Mouse (Mus musculus) cerebral cortex, adult 2 months (tissue): ENCODE results near the gene Chrnb2.

Experiments
- WGBS: fragments of 180-500 bp; shearing (Covaris S2); methylation state at CpG from one replicate; pipeline ENCODE4 v1.1.7; 2018; 5-methylcytosine and 5-hydroxymethylcytosine counted together

The Chrnb2 gene

DNA sequence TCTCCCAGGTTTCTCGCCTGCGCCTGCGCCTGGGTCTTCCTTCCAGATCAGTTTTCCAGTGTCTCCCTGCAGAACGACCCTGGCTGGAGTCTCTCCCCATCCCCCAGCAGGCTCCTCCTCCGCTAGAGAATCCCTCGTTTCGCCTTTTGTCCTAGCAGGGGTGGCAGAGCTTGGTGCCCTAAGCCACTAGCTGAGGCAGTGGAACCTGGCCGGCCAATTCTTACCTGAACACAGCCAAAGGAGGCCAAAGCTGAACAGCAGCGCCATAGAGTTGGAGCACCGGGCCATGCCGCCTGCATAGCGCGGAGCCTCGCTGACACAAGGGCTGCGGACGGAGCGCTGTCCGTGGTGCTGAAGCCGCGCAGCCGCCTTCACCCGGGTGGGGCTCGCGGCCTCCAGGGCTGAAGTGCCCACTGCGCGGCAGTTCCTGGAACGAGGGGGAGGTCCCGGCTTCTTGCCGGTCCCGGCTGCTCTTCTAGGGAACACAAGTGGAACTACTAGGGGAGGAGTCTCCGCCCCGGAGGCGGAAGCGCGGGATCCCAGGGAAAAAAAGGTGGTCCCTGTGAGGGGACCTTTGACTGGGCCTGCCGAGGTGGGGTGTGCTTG, at the start of gene Chrnb2:
Chrnb2 (minus strand) TSS at position 514 of the 606 bp plus-strand sequence.
- under 1% methylated on average over 36 of the region's 36 CpGs for WGBS

DNA sequence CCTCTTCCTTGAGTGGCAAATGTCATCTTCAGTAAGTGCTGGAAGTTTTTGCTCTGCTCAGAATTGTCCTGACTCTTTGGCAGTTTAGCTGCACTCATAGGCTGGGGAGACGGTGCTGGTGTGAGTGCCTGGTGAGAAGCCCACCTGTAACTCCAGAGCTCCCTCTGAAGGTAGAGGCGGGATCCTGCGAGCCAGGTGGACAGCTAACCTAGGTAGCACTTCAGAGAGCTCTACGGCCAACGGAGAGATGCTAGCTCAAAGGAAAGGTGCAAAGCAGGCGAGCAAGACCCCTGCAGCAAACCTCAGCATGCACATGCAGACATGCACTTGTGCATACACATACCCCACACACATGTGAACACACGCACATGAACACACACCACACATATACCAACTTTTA, 49.6 kb upstream of the Chrnb2 start:
- WGBS: 87% methylated on average over 7 of the region's 7 CpGs

DNA sequence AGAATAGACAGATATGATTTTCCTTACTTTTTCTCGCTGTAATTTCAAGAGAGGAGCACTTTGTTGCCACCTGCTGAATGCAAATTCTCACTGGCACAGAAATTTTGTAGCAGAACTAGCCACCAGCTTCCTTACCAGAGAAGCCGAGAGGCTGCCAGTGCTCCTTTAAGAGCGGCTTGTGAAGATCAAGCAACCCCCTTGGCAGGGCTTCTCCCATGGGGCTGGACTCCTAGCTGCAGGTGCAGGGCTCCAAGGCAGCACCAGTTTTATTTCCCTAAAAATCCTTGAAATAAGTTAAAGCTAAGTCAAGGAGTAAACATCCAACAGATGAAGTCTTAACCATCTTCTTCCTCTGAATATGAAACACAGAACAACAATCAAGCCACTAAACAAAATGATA, 47.7 kb upstream of the Chrnb2 start:
- WGBS: 50% methylated on average over 3 of the region's 3 CpGs

DNA sequence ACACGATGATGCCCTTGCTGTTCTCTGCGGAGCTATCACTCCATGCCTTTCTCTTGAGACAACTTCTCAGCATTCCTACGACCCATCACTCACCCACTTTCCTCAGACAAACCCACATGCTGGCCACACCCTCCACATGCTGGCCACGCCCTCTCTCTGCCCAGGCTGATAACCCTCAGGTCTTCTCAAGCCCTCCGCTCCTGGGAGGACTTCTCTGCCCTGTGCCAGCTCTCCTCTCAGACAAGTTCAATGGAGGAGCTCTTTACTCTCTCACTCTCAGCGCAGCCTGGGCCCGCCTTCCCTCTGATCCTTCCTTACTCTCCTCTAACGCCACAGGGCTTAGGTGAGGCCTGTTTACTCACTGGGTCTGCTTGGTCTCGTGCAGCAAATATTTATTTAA, 44.2 kb upstream of the Chrnb2 start:
- 80% methylated on average over 9 of the region's 9 CpGs for WGBS

DNA sequence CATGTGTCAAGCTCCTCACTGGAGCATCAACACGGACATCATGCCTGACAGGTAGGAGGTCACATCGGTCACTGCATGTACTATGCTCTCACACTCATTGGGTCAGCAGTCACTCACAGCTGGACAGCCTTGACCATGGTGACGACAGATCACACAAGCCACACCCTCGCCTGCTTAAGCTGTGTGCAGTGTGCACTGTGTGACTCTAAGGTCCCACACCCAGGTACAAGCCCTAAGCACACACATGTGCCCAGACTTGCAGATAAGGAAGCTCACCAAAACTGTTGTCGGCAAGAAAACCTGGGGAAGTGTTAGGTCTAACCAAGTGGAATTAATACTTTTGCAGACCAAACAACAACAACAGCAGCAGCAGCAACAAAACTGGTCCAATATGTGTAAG, 43.4 kb upstream of the Chrnb2 start:
- WGBS: 85% methylated on average over 5 of the region's 5 CpGs

DNA sequence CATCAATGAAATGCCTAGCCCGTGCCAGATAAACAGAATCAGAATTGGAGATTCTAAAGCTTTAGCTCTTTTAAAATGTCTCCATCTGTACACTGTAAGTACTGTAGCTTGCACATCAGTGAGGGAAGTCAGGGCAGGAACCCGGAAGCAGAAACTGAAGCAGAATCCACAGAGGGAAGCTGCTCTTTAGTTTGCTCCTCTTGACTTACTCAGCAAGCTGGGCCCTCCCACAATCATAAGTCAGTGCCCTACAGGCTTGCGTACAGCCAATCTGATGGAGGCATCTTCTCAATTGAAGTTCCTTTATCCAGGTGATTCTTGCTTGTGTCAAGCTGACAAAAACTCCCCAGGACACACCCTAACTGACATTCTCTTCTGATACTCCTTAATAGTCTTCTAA, 42.7 kb upstream of the Chrnb2 start:
- WGBS: 82% methylated on average over 3 of the region's 3 CpGs

DNA sequence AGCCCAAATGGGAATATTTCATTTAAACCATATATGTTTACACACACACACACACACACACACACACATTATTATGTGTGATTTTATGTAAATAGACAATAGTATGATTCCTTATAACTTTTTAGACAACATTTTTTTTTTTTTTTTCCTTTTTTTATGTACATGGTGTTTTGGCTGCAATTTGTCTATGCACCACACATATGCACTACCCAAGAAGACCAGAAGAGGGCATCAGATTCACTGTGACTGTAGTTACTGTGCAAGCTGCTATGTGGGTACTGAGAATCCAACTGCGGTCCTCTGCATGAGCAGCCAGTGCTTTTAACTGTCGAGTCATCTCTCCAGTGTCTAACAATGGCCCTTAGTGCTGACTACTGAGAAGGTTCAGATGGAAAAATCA, 42.3 kb upstream of the Chrnb2 start:
- WGBS: 97% methylated on average over 2 of the region's 2 CpGs

DNA sequence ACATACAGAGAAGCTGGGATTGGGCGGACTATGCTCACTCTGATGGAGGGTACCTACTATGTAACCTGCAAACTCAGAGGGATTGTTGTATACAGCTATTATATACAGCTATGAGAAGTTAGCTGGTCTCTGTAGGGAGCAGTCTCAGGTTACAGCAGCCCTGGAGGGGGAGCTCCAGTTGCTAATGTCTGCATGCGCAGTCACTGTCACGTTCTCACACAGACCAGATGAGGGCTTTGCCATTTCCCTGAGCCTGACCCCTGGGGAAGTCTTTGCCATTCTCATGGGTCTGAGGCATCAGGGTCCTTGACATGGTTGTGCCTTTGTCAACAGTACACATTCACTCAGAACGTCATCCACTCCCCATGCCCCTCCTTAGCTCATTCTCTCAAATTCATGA, 40.7 kb upstream of the Chrnb2 start:
- 88% methylated on average over 4 of the region's 4 CpGs for WGBS

DNA sequence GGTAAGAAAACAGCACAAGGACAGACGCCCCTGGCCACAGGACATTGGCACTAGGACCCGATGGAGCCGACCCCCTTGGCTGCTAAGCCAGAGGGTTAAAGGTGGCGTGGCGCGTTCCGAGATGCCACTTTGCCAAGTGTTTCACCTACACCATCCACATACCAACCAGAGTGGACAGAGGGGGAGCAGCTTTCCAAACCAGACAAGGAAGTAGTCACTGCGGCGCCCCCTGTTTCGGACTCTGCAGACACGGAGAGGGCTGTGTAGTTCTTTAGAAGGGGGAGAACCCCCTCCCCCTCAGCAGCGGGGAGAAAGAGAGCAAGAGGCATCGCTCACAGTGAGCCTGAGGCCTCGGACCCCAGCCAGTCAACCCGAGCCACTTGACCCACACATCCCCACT, 38.4 kb upstream of the Chrnb2 start:
- WGBS: 76% methylated on average over 15 of the region's 15 CpGs

DNA sequence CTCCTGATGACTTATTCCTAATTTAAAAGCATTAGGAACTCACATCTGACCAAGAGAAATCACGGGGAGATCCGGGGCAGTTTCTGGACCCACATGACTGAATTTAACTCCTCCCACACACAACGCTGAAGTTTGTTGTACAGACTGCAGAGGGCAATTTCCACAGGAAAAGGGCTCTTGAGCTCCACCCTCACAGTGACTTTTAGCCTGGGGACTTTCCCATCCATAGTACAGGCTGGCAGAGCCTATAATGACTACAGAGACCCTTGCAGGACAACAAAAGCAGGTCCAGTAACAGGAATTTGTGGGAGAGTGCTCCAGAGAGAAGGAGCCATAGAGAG, 37.0 kb upstream of the Chrnb2 start:
- WGBS: 24% methylated on average over 3 of the region's 3 CpGs

DNA sequence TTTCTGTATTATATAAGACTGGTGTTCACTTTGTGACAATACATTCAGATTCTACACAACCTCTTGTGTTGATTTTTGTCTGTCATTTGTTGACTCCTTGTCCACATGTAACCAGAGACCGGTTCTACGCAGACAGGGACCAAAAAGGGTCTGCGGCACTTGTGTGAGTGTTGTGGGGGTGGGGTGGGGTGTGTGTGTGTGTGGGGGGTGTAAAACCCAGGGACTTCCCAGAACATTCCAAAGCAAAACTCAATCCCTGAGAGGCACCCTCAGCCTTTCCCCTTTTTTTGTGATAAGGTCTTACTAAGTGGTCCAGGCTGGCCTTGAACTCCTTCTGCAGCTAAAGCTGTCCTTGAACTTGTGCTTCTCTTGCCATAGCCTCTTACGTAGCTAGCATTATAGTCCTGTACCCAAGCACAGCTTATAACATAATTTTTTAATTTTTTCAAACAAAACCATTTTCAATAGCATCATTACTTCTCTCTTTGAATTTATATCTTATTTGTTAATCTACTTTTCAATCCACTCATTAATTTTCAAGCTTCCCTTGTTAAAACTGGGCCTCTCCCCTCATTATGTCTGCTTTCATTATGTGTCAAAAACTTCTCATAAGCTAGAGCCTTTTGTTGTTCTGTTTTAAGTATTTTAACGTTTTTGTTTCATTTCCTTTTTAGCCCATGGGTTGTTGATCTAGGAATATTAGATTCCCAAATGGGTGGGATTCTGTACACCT, 36.5 kb upstream of the Chrnb2 start:
- WGBS: 80% methylated on average over 5 of the region's 5 CpGs

DNA sequence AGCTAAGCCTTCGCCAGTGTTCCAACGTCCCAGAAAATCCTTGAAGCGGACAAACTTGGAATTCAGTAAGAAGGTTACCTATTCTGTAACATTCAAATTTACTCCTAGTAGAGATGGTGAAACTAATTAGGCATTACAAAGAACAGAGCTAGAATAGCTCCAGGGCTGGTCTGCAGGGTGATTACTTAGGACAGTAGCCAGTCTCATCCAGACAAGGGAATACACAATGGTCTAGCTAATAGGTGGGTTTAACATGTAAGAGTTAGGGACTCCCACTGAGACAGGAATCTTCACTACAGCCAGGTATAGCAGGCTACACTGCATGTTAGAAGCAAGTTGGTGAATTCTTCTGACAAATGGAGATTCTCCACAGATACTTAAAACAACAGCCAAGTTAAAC, 35.6 kb upstream of the Chrnb2 start:
- 66% methylated on average over 3 of the region's 3 CpGs for WGBS

DNA sequence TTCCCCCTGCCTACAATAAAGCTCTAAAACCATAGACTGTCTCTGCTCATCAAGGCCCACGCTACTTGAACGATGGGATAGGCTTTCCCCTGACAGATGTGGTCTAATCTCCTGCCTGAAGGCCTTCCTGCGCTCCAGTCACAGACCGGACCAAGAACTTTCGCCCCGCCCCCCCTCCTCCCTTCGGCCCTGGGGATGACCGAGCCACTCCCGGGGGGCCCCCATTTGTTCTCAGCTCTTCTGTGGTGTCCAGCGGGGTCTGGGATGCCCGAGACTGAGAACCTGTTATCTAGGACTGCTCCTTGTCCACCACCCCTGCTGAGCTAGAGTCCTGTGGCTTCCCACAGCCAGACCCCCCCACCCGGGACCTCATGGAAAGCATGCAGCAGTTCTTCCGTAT, 35.0 kb upstream of the Chrnb2 start:
- WGBS: 21% methylated on average over 12 of the region's 13 CpGs

DNA sequence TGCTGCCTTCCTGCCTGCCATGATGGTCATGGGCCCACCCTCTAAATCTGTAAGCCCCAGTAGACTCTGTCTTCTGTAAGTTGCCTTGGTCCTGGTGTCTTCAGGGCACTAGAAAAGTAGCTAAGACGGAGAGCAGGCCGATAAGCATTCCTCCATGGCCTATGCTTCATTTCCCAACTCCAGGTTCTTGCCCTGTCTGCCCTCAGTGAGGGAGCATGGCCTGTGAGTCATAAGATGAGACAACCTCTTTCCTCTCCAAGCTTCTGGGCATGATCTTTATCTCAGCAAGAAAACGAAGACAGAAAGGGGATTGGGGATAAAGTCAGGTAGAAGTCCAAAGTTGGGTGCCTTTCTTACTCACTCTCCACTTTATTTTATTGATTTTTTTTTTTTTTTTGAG, 34.1 kb upstream of the Chrnb2 start:
- 91% methylated on average over 3 of the region's 3 CpGs for WGBS

DNA sequence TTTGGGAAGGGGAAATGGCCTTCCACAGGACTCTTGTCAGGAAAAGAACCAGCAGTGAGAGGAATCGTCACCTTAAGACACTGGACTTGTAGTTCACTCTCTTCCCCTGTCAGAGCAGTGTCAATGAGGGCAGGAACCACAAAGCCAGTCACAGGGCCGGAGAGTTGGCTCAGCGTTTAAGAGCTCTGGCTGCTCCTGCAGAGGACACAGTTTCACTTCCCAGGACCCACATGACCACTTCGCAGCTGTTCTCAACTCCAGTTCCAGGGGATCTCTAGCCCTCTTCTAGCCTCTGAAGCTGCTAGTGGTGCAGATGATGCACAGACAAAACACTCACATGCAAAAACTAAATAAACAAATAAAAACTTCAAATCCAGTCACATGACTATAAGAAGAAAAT, 31.9 kb upstream of the Chrnb2 start:
- 62% methylated on average over 4 of the region's 4 CpGs for WGBS

DNA sequence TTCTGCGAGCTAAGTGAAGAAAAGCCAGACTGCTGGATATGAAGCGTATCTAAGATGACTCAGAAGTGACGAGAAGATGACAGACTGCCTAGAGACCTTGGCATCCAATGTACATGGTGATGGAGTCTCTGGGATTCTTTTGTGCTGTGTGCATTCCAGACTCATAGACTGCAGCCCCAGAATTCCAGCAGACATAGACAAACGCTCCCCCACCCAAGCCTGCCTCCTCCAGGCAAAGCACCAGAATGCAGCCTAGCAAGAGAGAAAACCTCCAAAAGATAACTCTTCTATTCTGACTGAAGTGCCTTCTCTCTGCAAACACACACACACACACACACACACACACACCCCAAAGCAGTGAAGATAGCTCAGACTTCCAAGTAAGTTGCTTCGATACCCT, 31.3 kb upstream of the Chrnb2 start:
- 54% methylated on average over 5 of the region's 5 CpGs for WGBS

DNA sequence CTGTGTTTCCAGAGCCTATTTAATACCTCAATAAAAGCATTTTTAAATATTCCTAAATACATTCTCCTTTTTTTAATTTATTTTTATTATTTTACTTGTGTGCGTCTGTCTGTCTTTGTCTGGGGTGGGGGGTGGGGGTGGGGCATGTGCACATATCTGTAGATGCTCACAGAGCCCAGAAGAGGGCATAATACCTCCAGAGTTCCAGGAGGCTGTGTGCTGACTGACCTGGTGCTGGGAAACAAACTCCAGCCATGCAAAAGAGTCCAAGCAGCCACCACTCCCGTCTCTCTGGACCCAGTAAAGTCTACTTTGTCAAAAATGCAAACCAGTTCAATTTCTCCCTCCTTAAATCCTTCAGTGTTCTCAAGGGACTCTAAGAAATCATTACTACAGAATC, 30.2 kb upstream of the Chrnb2 start:
- WGBS: 79% methylated on average over 2 of the region's 2 CpGs

DNA sequence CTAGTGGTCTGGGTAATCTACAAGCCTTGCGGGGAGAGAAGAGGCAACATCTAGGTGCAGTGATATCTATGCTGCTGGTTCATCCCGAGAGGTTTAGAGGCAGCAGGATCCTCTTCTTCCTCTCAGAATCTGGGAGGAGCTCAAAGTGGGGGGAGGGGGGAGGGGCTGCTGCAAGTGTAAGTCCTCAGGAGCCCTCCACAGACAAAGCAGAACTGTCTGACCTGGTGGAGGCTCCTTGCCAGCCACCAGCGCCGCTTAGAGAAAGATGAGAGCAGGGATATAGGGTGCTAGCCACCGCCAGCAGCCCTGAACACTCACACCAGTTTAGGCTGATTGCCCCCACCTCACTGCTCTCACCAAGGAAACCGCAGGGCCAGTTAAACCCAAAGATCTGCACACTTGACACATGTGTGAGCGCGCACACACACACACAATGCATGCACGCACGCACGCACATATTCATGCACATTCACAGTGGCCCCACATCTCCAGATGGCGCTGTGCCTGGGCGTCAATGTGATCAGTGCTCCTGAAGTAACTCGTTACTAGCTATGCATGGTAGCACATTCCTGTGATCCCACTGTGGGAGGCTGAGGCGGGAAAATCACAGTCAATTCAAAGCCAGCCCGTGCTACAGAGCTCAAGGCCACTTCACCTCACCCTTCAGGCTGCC, 24.4 kb upstream of the Chrnb2 start:
- 65% methylated on average over 16 of the region's 16 CpGs for WGBS

DNA sequence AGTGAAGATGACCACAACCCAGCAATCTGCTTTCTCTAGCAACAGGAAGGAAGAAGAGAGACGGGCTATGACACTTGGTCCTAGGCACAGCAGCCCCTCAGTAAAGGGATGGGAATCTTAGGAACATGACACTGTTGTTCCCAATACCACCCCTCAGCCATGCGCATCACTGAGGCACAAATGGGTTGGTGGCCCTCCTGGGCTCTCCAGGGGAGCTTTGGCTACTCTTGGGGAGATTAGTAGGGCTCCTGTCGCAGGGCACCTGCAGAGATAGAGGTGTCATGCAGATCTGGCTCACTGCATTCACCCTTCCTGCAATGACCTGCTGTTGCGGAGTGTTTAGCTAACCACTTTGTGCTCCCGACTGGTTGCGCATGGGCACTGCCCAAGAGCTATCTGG, 21.8 kb upstream of the Chrnb2 start:
- WGBS: 93% methylated on average over 6 of the region's 6 CpGs

DNA sequence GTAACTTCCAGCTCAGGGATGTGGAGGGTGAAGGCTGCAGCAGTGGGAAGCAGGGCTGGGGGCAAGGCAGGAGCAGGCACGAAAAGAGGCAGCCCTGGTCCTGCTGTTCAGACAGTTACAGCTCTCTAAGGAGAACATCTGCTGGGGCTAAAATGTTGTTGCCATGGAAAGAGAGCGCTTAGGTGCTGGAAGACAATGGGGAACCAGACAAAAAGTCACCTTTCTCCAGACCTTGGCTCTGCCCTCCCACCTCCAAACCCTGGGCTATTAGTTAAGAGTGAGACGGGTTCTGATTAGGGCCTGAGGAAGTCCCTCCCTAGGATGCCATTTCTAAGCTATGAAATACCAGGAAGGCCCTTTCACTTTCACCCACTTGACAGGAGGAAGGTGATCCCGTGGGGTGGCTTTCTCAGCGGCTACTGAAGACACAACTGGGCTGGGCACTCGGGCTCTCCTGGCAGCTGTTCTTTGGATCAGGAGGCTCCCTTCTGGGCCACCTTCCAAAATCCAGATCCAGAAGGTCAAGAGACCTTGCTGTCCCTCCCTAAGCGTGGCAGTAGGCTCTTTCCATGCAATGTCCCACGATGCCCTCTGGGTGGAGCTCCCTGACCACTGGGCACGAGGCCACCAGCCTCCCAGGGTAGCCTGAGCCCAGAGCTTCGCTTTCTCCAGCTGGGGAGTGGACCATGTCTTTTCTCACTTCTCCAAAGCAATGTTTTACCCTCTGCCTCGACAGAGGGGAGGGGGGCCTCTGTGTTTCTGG, 20.7 kb upstream of the Chrnb2 start:
- WGBS: 24% methylated on average over 11 of the region's 11 CpGs

DNA sequence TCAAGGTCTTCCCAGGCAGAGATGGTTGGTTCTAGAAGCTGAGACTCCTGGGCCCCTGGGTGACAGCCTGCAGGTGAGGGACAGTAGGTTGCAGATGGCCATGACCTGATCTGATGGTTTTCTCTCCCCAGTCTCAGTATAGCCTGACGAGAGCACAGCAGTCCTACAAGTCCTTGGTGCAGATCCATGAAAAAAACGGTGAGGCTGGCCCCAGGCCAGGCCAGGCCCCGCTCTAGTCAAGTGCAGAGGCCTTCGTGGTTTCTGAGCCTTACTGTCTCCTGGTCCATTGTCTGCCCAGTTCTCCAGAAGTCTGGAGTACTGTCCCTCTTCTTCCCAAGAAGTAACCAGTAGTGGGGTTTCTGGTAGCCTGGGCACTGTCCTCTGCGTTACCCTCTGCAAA, 17.2 kb upstream of the Chrnb2 start:
- WGBS: 61% methylated on average over 5 of the region's 5 CpGs

DNA sequence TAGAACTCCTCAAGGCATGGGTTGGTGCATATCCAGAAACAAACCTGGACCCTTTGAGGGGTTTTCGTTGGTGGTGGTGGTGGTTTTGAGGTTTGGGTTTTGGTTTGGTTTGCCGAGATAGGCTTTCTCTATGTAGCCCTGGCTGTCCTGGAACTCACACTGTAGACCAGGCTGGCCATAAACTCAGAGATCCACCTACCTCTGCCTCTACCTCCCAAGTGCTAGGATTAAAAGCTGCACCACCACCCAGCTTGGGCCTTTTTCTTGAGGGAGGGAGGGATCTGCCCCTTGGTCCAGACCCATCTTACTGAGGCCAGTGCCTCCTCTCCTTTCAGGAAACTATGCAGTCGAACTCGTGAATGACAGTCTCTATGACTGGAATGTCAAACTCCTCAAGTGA, 15.7 kb upstream of the Chrnb2 start:
- 86% methylated on average over 4 of the region's 4 CpGs for WGBS

DNA sequence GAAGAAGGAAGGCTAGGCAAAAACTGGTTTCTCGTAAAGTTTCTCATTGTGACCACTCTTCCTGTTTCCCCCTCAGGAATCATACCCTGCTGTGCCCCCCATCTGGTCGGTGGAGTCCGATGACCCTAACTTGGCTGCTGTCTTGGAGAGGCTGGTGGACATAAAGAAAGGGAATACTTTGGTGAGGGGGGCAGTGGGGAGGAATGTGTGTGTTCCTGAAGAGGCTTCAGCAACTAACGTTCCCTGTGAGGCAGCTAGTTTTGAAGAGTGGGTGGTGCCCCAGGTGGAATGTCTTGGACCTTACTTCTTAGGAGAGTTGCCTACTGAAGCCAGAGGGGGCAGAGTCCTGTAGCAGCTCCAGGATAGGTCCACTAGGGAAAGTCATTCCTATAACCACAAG, 11.6 kb upstream of the Chrnb2 start:
- 69% methylated on average over 4 of the region's 4 CpGs for WGBS
